Mouse (Mus musculus) G1E (cell line): ENCODE measurements around the gene Gm5105. TPM values are rescaled to one million over a fixed set of nuclear protein-coding genes. Genes with fewer than 3 reads are reported as not detected.

Source experiments
- ATAC-seq: 2 replicates; pipeline ENCODE4 v1.8.0; 2016; ENCODE audit warnings: mild to moderate bottlenecking; ENCODE audit not compliant: insufficient number of reproducible peaks, poor library complexity, low FRiP score, severe bottlenecking; ENCODE audit errors: extremely low read depth
- DNase-seq: peaks from one replicate; pipeline ENCODE4 v3.0.0; 2012; ENCODE audit warnings: low spot score
- H3K27me3 ChIP-seq: 2 replicates; pipeline ENCODE4 v1.6.1; 2012; ENCODE audit warnings: mild to moderate bottlenecking, low read length, inconsistent platforms; ENCODE audit not compliant: insufficient read depth
- H3K36me3 ChIP-seq: replicated peaks from 2 replicates; pipeline ENCODE3; 2012; ENCODE audit warnings: mild to moderate bottlenecking, inconsistent platforms
- H3K4me1 ChIP-seq: 2 replicates; pipeline ENCODE4 v1.6.1; 2012; ENCODE audit warnings: low read depth, low read length, inconsistent platforms, mixed read lengths; ENCODE audit not compliant: insufficient read depth
- H3K4me3 ChIP-seq: 2 replicates; pipeline ENCODE4 v1.5.1; 2012; ENCODE audit warnings: low read depth, mild to moderate bottlenecking, inconsistent platforms, low read length, moderate library complexity, mixed read lengths
- H3K9me3 ChIP-seq: replicated peaks from 2 replicates; pipeline ENCODE4 v1.6.1; 2012; ENCODE audit warnings: inconsistent platforms
- CTCF ChIP-seq: IDR thresholded peaks from 2 replicates; pipeline ENCODE4 v1.5.1; 2012; ENCODE audit warnings: low read depth, low read length, inconsistent platforms, mixed read lengths
- GATA1 ChIP-seq: IDR thresholded peaks from 2 replicates; pipeline ENCODE4 v1.6.1; 2012; ENCODE audit warnings: borderline replicate concordance, low read length, inconsistent platforms, mixed read lengths
- GATA2 ChIP-seq: IDR thresholded peaks from 2 replicates; pipeline ENCODE4 v1.6.1; 2012; ENCODE audit warnings: low read depth, low read length, inconsistent platforms, borderline replicate concordance
- POLR2AphosphoS5 ChIP-seq: IDR thresholded peaks from 2 replicates; pipeline ENCODE4 v1.6.1; 2012; ENCODE audit warnings: low read depth, low read length, inconsistent platforms; ENCODE audit not compliant: insufficient replicate concordance
- TAL1 ChIP-seq: conservative IDR thresholded peaks from 2 replicates; pipeline ENCODE4 v1.6.1; 2012; ENCODE audit warnings: low read depth, low read length, inconsistent platforms, mixed read lengths
- polyA plus RNA-seq: library from polyadenylated mRNA; stranded (reverse); fragments of >175 nt; gene quantifications from 2 replicates; pipeline ENCODE4 v1.2.3, GENCODE M21; 2012
- total RNA-seq, 2 experiments: library from RNA; stranded (forward) in 1 of 2; stranded (reverse) in 1 of 2; fragments of 200-1000 nt in 1 of 2; fragments of >200 nt in 1 of 2; fragmentation: Nextera tagmentation in 1 of 2; gene quantifications; 2 replicates each; pipeline ENCODE4 v1.2.3; 2014 to 2017

Gm5105 gene
- total and polyA plus RNA-seq, 3 experiments: 0.11 TPM; not detected in 2

GRCm38 (mm10) chr3:138103690-138104089 lies 36.5 kb upstream of the Gm5105 start:
- H3K4me1 ChIP-seq: no peaks in the 10 kb centered on the region
- H3K27me3 ChIP-seq: peaks cover 2% of the 10 kb centered on the region; the same call in 1 of the 2 replicates
- no peak overlapping the region for H3K4me3 ChIP-seq
- DNase-seq (no peak), ATAC-seq (no peak)
- TF ChIP-seq TAL1 (no peak), POLR2AphosphoS5 (no peak), CTCF (no peak), GATA1 (no peak), GATA2 (no peak)
- no peaks in the 10 kb centered on the region for H3K9me3 ChIP-seq
- no peaks in the 10 kb centered on the region for H3K36me3 ChIP-seq

- H3K27me3 ChIP-seq: peaks cover 4% of the 10 kb centered on the region; the same call in 1 of the 2 replicates
- TF ChIP-seq CTCF (no peak), GATA1 (no peak), GATA2 (no peak), TAL1 (no peak), POLR2AphosphoS5 (no peak)
- no peak for DNase-seq
Measured at GRCm38 (mm10) chr3:138101936-138102335, 34.7 kb upstream of the Gm5105 start.

GRCm38 (mm10) chr3:138097718-138098117 lies 30.5 kb upstream of the Gm5105 start:
- no peaks in the 10 kb centered on the region for H3K36me3 ChIP-seq
- ATAC-seq (no peak), DNase-seq (no peak)
- H3K4me1 ChIP-seq: no peaks in the 10 kb centered on the region
- H3K4me3 ChIP-seq: no peak overlapping the region
- no peaks in the 10 kb centered on the region for H3K9me3 ChIP-seq
- peaks cover 11% of the 10 kb centered on the region; the same call in 1 of the 2 replicates for H3K27me3 ChIP-seq
- TF ChIP-seq TAL1 (no peak), GATA1 (no peak), GATA2 (no peak), POLR2AphosphoS5 (no peak), CTCF (no peak)

More at GRCm38 (mm10) chr3:138101936-138102335, 34.7 kb upstream of the Gm5105 start:
- Histone ChIP-seq H3K4me1 (no peaks in the 10 kb centered on the region), H3K4me3 (no peak overlapping the region), H3K36me3 (no peaks in the 10 kb centered on the region), H3K9me3 (no peaks in the 10 kb centered on the region)
- no peak for ATAC-seq

- Histone ChIP-seq H3K36me3 (no peaks in the 10 kb centered on the region), H3K27me3 (peaks cover 13% of the 10 kb centered on the region), H3K9me3 (no peaks in the 10 kb centered on the region), H3K4me3 (no peak overlapping the region), H3K4me1 (no peaks in the 10 kb centered on the region)
- no peak for ATAC-seq
- TF ChIP-seq GATA2 (no peak), POLR2AphosphoS5 (no peak), TAL1 (no peak), CTCF (no peak), GATA1 (no peak)
- DNase-seq: no peak
Measured at GRCm38 (mm10) chr3:138096263-138097028, 29.3 kb upstream of the Gm5105 start.

- Histone ChIP-seq H3K27me3 (peaks cover 20% of the 10 kb centered on the region), H3K9me3 (no peaks in the 10 kb centered on the region), H3K4me3 (no peak overlapping the region), H3K36me3 (no peaks in the 10 kb centered on the region), H3K4me1 (no peaks in the 10 kb centered on the region)
- DNase-seq (no peak), ATAC-seq (no peak)
- no peak for TF ChIP-seq GATA2
- TF ChIP-seq GATA1: no peak
- no peak for TF ChIP-seq CTCF
- TF ChIP-seq TAL1: no peak
- no peak for TF ChIP-seq POLR2AphosphoS5
Measured at GRCm38 (mm10) chr3:138095718-138096117, 28.5 kb upstream of the Gm5105 start.

- DNase-seq (no peak), ATAC-seq (no peak)
- Histone ChIP-seq H3K27me3 (peaks cover 20% of the 10 kb centered on the region), H3K4me1 (no peaks in the 10 kb centered on the region), H3K9me3 (no peaks in the 10 kb centered on the region), H3K36me3 (no peaks in the 10 kb centered on the region), H3K4me3 (no peak overlapping the region)
- TF ChIP-seq CTCF: no peak
- TF ChIP-seq TAL1: no peak
Measured at GRCm38 (mm10) chr3:138095301-138095700, 28.1 kb upstream of the Gm5105 start.
